Mouse (Mus musculus) CD4-positive naive resting alpha-beta T cell, adult 76 days (primary cell): ENCODE data around the gene Efna5. TPM values are rescaled to one million over a fixed set of nuclear protein-coding genes. Genes with fewer than 3 reads are reported as not detected.

ENCODE experiments used
- total RNA-seq: library from RNA; stranded (reverse); gene quantifications from one replicate; pipeline ENCODE4 v1.2.4, GENCODE M21; 2023

Gene Efna5
- 2.3 TPM for total RNA-seq

GRCm38 (mm10) chr17:62881176-62881790, at the start of gene Efna5:
Efna5 (minus strand) TSS chr17:62881317.

